Mouse (Mus musculus): Measurements from ENCODE around the gene Trim38.

Gene Trim38

GRCm38 (mm10) chr13:23836630-23837029 is 66.9 kb downstream of the Trim38 start:
- DNase-seq (ENCODE audit: low read depth, low spot score): no peak

- DNase-seq (ENCODE audit: low read depth, low spot score): no peak
These were observed 69.6 kb downstream of the Trim38 start, which contains the start of gene Slc17a3 for GRCm38 (mm10) chr13:23839308-23839707. Gene Slc17a3 (plus strand): TSS chr13:23839434.

Data from retina, adult 2 months (tissue).